Comparison of ENCODE assay signal across 9 mouse cellular contexts in the genomic region with DNA sequence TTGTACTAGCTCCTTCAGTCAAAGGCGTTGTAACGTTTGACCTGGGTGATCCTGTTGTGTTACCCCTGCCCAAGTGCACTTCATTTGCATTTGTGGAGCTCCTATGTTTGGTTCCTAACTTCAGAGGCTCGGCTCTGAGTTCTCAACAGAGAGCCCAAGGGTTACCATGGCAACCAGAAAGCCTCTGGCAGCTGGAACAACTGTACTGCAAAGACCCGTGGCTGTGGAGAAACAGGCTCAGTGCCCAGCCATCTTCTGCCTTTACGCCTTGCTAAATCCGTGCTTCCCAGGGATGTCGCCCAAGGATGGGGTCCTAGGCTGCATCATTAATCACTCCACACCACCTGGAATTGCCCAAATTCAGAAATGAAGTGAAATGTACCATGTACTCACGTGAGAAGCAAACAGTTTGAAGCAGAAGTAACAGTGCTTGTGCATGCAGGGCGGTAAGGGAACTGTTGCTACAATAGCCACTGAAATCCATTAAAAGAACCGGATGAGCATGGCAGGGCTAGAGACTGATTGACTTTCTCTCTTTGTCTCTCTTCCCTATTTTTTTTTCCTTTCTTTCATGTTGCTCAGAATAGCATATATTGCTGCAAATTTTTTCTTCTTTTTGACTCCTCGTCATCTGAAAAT. TPM values are rescaled to one million over a fixed set of nuclear protein-coding genes. Genes with fewer than 3 reads are reported as not detected.
DNase-seq lines count a peak whose midpoint lies in the region; ATAC-seq and TF ChIP-seq lines count a peak whose summit lies in the region.
"Had no signal": no experiment of that assay in that cellular context is flagged by ENCODE, and none has a peak within 500 bp of the region (broad histone marks: within the 10 kb centered on the region; RNA-seq: fewer than 3 reads in every experiment).

No protein-coding gene starts in this region.

- no peak overlapping the region for H3K27ac ChIP-seq in liver, embryonic 11.5 days (ENCODE audit: low read depth, low read length)
- H3K27ac ChIP-seq in embryonic facial prominence, embryonic 10.5 days (replicated peaks) = no peak overlapping the region
- H3K27ac ChIP-seq in hindbrain, postnatal 0 days = peak overlapping the region; percentile 75
- H3K27ac ChIP-seq in limb, embryonic 13.5 days = no peak overlapping the region
- no peak overlapping the region for H3K27ac ChIP-seq in kidney, adult 2 months (ENCODE audit: insufficient read depth, low read depth, low read length)

- H3K4me1 ChIP-seq in liver, embryonic 11.5 days (replicated peaks; ENCODE audit: control insufficient read depth, insufficient read depth, low read length) = no peaks in the 10 kb centered on the region
- no peaks in the 10 kb centered on the region; the same call in 1 of the 2 replicates for H3K4me1 ChIP-seq in embryonic facial prominence, embryonic 10.5 days
- no peaks in the 10 kb centered on the region for H3K4me1 ChIP-seq in hindbrain, postnatal 0 days (ENCODE audit: insufficient read depth, low read length)
- no peaks in the 10 kb centered on the region for H3K4me1 ChIP-seq in limb, embryonic 13.5 days
- no peaks in the 10 kb centered on the region for H3K4me1 ChIP-seq in kidney, adult 2 months (ENCODE audit: control insufficient read depth, insufficient read depth, low read length)

- no peak overlapping the region for H3K9ac ChIP-seq in liver, embryonic 11.5 days (ENCODE audit: low read depth, low read length)
- H3K9ac ChIP-seq in hindbrain, postnatal 0 days (replicated peaks; ENCODE audit: low read length) = 0 out of 2 replicates have a peak overlapping the region, but pooled peaks have one; percentile 14
- H3K9ac ChIP-seq in limb, embryonic 13.5 days = no peak overlapping the region

- H3K4me2 ChIP-seq in liver, embryonic 11.5 days = peak overlapping the region; percentile 7
- H3K4me2 ChIP-seq in hindbrain, postnatal 0 days (ENCODE audit: low read depth, low read length) = peak overlapping the region; percentile 80
- peak overlapping the region; percentile 62 for H3K4me2 ChIP-seq in limb, embryonic 13.5 days (replicated peaks)

- DNase-seq in liver, embryonic 11.5 days (ENCODE audit: low spot score) = peak; percentile 34
- no peak for DNase-seq in liver
- DNase-seq in embryonic facial prominence, embryonic 10.5 days (ENCODE audit: low spot score) = peak; percentile 70
- peak; percentile 96 for DNase-seq in hindbrain, postnatal 0 days (ENCODE audit: low spot score)
- DNase-seq in right cerebral cortex, postnatal 4 days = peak; percentile 63
- DNase-seq in thymus, postnatal 0 days (ENCODE audit: low spot score) = no peak
- DNase-seq in kidney, adult 2 months = no peak

- H3K9me3 ChIP-seq in liver, embryonic 11.5 days (ENCODE audit: control insufficient read depth, low read length) = no peaks in the 10 kb centered on the region
- H3K9me3 ChIP-seq in embryonic facial prominence, embryonic 10.5 days = 0 out of 2 replicates have a peak, but pooled peaks cover 3% of the 10 kb centered on the region
- H3K9me3 ChIP-seq in hindbrain, postnatal 0 days (ENCODE audit: low read length) = no peaks in the 10 kb centered on the region
- H3K9me3 ChIP-seq in limb, embryonic 13.5 days = no peaks in the 10 kb centered on the region

- ATAC-seq in liver, embryonic 11.5 days (replicated peaks; ENCODE audit: low FRiP score) = peak; percentile 53; the same call in 1 of the 2 replicates
- ATAC-seq in hindbrain, postnatal 0 days = peak; percentile 97
- peak; percentile 95 for ATAC-seq in limb, embryonic 13.5 days (ENCODE audit: low FRiP score, low read depth)

- TF ChIP-seq CTCF in hindbrain, postnatal 0 days (IDR thresholded peaks at IDR 0.05; ENCODE audit: low read depth) = no peak
- TF ChIP-seq CTCF in kidney, adult 2 months (conservative IDR thresholded peaks at IDR 0.05; ENCODE audit: insufficient read depth, insufficient read length, low read depth, low read length) = no peak

- no peaks in the 10 kb centered on the region for H3K36me3 ChIP-seq in liver, embryonic 11.5 days (ENCODE audit: control insufficient read depth, insufficient read depth, low read length)
- H3K36me3 ChIP-seq in embryonic facial prominence, embryonic 10.5 days (replicated peaks) = no peaks in the 10 kb centered on the region
- no peaks in the 10 kb centered on the region for H3K36me3 ChIP-seq in hindbrain, postnatal 0 days (ENCODE audit: insufficient read depth, low read length)
- no peaks in the 10 kb centered on the region for H3K36me3 ChIP-seq in limb, embryonic 13.5 days
- H3K36me3 ChIP-seq in kidney, adult 2 months (ENCODE audit: control insufficient read depth, insufficient read depth, low read length) = no peaks in the 10 kb centered on the region

- no peaks in the 10 kb centered on the region for H3K27me3 ChIP-seq in liver, embryonic 11.5 days (replicated peaks; ENCODE audit: control insufficient read depth, insufficient read depth, low read length)
- H3K27me3 ChIP-seq in embryonic facial prominence, embryonic 10.5 days (replicated peaks; ENCODE audit: low read depth, poor library complexity, severe bottlenecking) = no peaks in the 10 kb centered on the region
- H3K27me3 ChIP-seq in hindbrain, postnatal 0 days (ENCODE audit: insufficient read depth, low read length) = no peaks in the 10 kb centered on the region
- H3K27me3 ChIP-seq in limb, embryonic 13.5 days = peaks cover 10% of the 10 kb centered on the region; the same call in 1 of the 2 replicates
- no peaks in the 10 kb centered on the region for H3K27me3 ChIP-seq in kidney, adult 2 months (replicated peaks; ENCODE audit: control insufficient read depth, insufficient read depth, low read length)

- no peak overlapping the region for H3K4me3 ChIP-seq in liver, embryonic 11.5 days (ENCODE audit: low read depth, low read length)
- H3K4me3 ChIP-seq in embryonic facial prominence, embryonic 10.5 days = peak overlapping the region; percentile 57
- peak overlapping the region; percentile 54 for H3K4me3 ChIP-seq in hindbrain, postnatal 0 days (ENCODE audit: low read length)
- peak overlapping the region; percentile 30 for H3K4me3 ChIP-seq in limb, embryonic 13.5 days
- H3K4me3 ChIP-seq in kidney, adult 2 months (ENCODE audit: insufficient read depth, low read depth, low read length) = no peak overlapping the region

- 18% methylated on average over 11 of the region's 11 CpGs for WGBS in liver, embryonic 11.5 days
- 12% methylated on average over 11 of the region's 11 CpGs for WGBS in embryonic facial prominence, embryonic 10.5 days
- WGBS in hindbrain, postnatal 0 days = 3% methylated on average over 11 of the region's 11 CpGs
- WGBS in limb, embryonic 13.5 days = 15% methylated on average over 11 of the region's 11 CpGs
- WGBS in kidney, adult 2 months = 12% methylated on average over 11 of the region's 11 CpGs

- TF ChIP-seq POLR2A in kidney, adult 2 months (IDR thresholded peaks at IDR 0.05; ENCODE audit: low read depth, low read length) = no peak

RNA-seq across cellular contexts. Expression of gene Gabrg1, which starts 0.8 kb away (rescaled TPM):
- polyA plus RNA-seq in liver, embryonic 11.5 days (2014; fragmentation: Nextera tagmentation; extraction: Ambion mirVana) = 0.04 TPM in 1 of 2 replicates, not detected in the other
- polyA plus RNA-seq in embryonic facial prominence, embryonic 10.5 days (2016; fragmentation: Nextera tagmentation; extraction: Ambion mirVana) = 0.10 and 0.14 TPM in 2 replicates
- 30.1 and 30.9 TPM in 2 replicates for total RNA-seq in hindbrain, postnatal 0 days (2014; rRNA removed)
- 29.9 and 34.0 TPM in 2 replicates for polyA plus RNA-seq in hindbrain, postnatal 0 days (2015; fragmentation: Nextera tagmentation; extraction: Ambion mirVana)
- polyA plus RNA-seq in limb, embryonic 13.5 days (2015; fragmentation: Nextera tagmentation; extraction: Ambion mirVana) = 0.11 and 0.15 TPM in 2 replicates
- polyA plus RNA-seq in thymus, postnatal 0 days (2015; fragmentation: Nextera tagmentation; extraction: Ambion mirVana) = 0.05 TPM in 1 of 2 replicates, not detected in the other
- polyA plus RNA-seq in kidney, adult 2 months (2012; rRNA removed) = 0.03 and 0.05 TPM in 2 replicates
- total RNA-seq: adrenal gland, adult 18-20 months had no signal

Comparison
In these comparisons a context has a peak if more than half of its experiments do, and no peak if none do; other contexts are left out.
1. DNase-seq: peak in liver, embryonic 11.5 days (single experiment), embryonic facial prominence, embryonic 10.5 days (single experiment), hindbrain, postnatal 0 days (single experiment) and right cerebral cortex, postnatal 4 days (single experiment); none in liver (single experiment), thymus, postnatal 0 days (single experiment) and kidney, adult 2 months (single experiment).
2. H3K4me2 ChIP-seq: peak in every context shown above with its lines; median percentile 80 in hindbrain, postnatal 0 days; 62 in limb, embryonic 13.5 days; 7 in liver, embryonic 11.5 days.
3. H3K4me3 ChIP-seq: peak in embryonic facial prominence, embryonic 10.5 days (single experiment), hindbrain, postnatal 0 days (single experiment) and limb, embryonic 13.5 days (single experiment); none in liver, embryonic 11.5 days (single experiment) and kidney, adult 2 months (single experiment).
4. RNA of gene Gabrg1, which starts 0.8 kb away (polyA plus RNA-seq): 29.9 to 34.0 TPM in hindbrain, postnatal 0 days; 0.10 to 0.14 TPM in embryonic facial prominence, embryonic 10.5 days, 0.11 to 0.15 TPM in limb, embryonic 13.5 days, 0.05 TPM in thymus, postnatal 0 days, 0.03 to 0.05 TPM in kidney, adult 2 months and 0.04 TPM in liver, embryonic 11.5 days; every median in the first group is over 10 times any median in the second.
5. Peak in every context shown above with its lines, with median percentiles within 50 percentile points of each other: ATAC-seq.